Mouse (Mus musculus): ENCODE measurements around the gene Rpl21.

- TF ChIP-seq CTCF (IDR thresholded peaks at IDR 0.05 in 2 of 3, conservative IDR thresholded peaks at IDR 0.05 in 1 of 3; ENCODE audit: control insufficient read depth in 1 of 3, insufficient read depth in 1 of 3, low read depth in 2 of 3, low read length in 3 of 3, poor library complexity in 1 of 3, severe bottlenecking in 1 of 3) (no peak), GATA1 (IDR thresholded peaks at IDR 0.05; ENCODE audit: low read depth, low read length) (no peak), EP300 (IDR thresholded peaks at IDR 0.05; ENCODE audit: low read depth in 1 of 2, low read length in 2 of 2) (no peak), POLR2A (IDR thresholded peaks at IDR 0.05; ENCODE audit: control insufficient read depth in 1 of 2, insufficient read depth in 1 of 2, low read depth in 1 of 2, low read length in 2 of 2, poor library complexity in 1 of 2) (no peak), ZNF384 (IDR thresholded peaks at IDR 0.05; ENCODE audit: low read depth, low read length) (no peak)
These were observed 43.3 kb downstream of the Rpl21 start for GRCm38 (mm10) chr5:146876024-146876423.
